Mouse (Mus musculus) megakaryocyte, embryonic 14.5 days (primary cell): Measurements from ENCODE around the gene Cnr2.

Source experiments
- FLI1 ChIP-seq: IDR thresholded peaks from 2 replicates; pipeline ENCODE4 v1.6.1; 2012; ENCODE audit warnings: low read length, inconsistent platforms, mixed read lengths
- GATA1 ChIP-seq: IDR thresholded peaks from 3 replicates; pipeline ENCODE4 v1.6.1; 2012; ENCODE audit warnings: mixed read lengths, low read length, inconsistent platforms, borderline replicate concordance

DNA sequence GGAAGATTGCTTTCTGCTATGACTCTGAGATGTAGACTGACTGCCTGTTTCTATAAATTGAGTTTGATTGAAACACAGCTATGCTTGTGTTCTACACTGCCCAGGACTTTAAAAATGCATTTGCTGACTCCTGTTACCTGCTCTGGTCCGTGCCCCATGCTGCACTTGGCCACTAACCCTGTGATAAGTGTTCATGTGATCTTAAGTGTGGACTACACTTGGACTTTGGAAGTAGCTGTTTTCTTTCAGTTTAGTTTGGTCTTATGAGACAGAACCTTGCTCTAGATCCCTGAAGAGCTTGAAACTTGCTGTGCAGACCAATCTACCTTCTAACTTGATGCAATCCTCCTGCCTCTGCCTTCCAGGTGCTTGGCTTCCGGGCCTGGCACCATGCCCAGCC lies 29.2 kb downstream of the Cnr2 start:
- TF ChIP-seq FLI1, result no peak
- no peak for TF ChIP-seq GATA1
